In the genomic region with DNA sequence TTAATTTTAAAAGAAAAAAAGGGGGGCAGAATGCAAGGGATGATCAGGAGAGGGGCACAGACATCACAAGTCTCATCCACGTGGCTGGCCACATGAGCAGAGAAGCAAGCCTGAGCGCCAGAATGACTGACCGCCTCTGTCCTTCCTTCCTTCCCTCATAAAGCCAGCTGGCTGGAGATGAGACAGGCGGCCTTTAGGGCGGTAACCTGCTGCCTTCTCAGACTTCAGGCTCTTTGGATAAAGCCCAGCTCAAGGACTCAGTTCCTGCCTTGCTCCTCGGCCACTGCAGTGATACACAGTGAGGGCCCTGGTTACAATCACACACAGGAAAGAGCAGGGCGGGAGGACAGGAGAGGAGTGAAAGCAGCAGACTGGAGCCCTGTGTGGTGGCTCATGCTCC, we compare ENCODE assay signal across 8 mouse cellular contexts. TPM values are rescaled to one million over a fixed set of nuclear protein-coding genes. Genes with fewer than 3 reads are reported as not detected.
DNase-seq lines count a peak whose midpoint lies in the region; ATAC-seq lines count a peak whose summit lies in the region.

No protein-coding gene starts in this region.

- ATAC-seq in heart, embryonic 11.5 days (replicated peaks; ENCODE audit: insufficient number of reproducible peaks, low FRiP score, low TSS enrichment): peak; percentile 69

- H3K36me3 ChIP-seq in heart, embryonic 11.5 days (ENCODE audit: control insufficient read depth, insufficient read depth, low read length): no peaks in the 10 kb centered on the region

- peak overlapping the region; percentile 43; the same call in 1 of the 2 replicates for H3K27ac ChIP-seq in heart, embryonic 11.5 days (ENCODE audit: low read depth, low read length)

- no peaks in the 10 kb centered on the region for H3K9me3 ChIP-seq in heart, embryonic 11.5 days (replicated peaks; ENCODE audit: control insufficient read depth, low read length)

- no peak overlapping the region for H3K4me3 ChIP-seq in heart, embryonic 11.5 days (ENCODE audit: low read depth, low read length)

- H3K4me2 ChIP-seq in heart, embryonic 11.5 days: no peak overlapping the region

- peaks cover 14% of the 10 kb centered on the region for H3K4me1 ChIP-seq in heart, embryonic 11.5 days (ENCODE audit: control insufficient read depth, insufficient read depth, low read length)

- H3K27me3 ChIP-seq in heart, embryonic 11.5 days (ENCODE audit: control insufficient read depth, insufficient read depth, low read length): no peaks in the 10 kb centered on the region

- peak; percentile 81 for DNase-seq in urinary bladder, postnatal 14 days (ENCODE audit: low spot score)
- no peak for DNase-seq in urinary bladder, postnatal 10 days (ENCODE audit: low spot score)
- DNase-seq in kidney, postnatal 14 days: peak; percentile 68
- DNase-seq in testis, postnatal 14 days (ENCODE audit: low spot score): peak; percentile 59
- DNase-seq in right cerebral cortex, postnatal 36 days (ENCODE audit: low spot score in 2 of 2): no peak
- DNase-seq in right cerebral cortex, postnatal 14 days: no peak
- no peak for DNase-seq in thymus, postnatal 10 days (ENCODE audit: low spot score in 2 of 2)

- 47% methylated on average over 7 of the region's 7 CpGs for WGBS in heart, embryonic 11.5 days (ENCODE audit: insufficient replicate concordance)

- H3K9ac ChIP-seq in heart, embryonic 11.5 days (ENCODE audit: low read depth, low read length): no peak overlapping the region

RNA-seq across cellular contexts. Expression of a gene that starts 13.8 kb away (rescaled TPM):
- 19.6 and 21.6 TPM in 2 replicates for polyA plus RNA-seq in heart, embryonic 11.5 days (2014; fragmentation: Nextera tagmentation; extraction: Ambion mirVana)

Comparison
In these comparisons a context has a peak if more than half of its experiments do, and no peak if none do; other contexts are left out.
1. DNase-seq: peak in urinary bladder, postnatal 14 days (single experiment), kidney, postnatal 14 days (single experiment) and testis, postnatal 14 days (single experiment); none in urinary bladder, postnatal 10 days (single experiment), right cerebral cortex, postnatal 36 days (0 of 2), right cerebral cortex, postnatal 14 days (single experiment) and thymus, postnatal 10 days (0 of 2).